Comparison of ENCODE assay signal across 26 mouse cellular contexts in the genomic region with DNA sequence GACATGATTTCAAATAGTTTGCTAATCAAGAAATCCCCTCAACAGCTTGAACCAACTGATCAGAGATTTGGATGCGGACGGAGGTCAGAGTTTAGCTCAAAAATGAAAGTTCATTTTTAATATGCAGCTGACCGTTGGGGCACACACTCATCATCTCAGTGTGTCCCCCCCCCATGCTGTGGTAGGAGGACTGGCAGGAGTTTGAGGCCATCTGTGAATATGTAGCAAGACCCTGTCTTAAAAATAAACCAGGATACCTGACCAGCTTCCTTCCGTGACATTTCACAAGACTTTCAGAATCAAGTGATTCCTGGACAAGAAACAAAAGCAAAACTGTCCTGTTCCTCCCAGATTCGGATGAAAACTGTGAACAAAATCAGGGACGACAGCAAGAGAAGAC.
"Had no signal": no experiment of that assay in that cellular context is flagged by ENCODE, and none has a peak within 500 bp of the region (broad histone marks: within the 10 kb centered on the region; RNA-seq: fewer than 3 reads in every experiment).

No protein-coding gene starts in this region.

- H3K36me3 ChIP-seq: heart, embryonic 13.5 days; heart, embryonic 15.5 days; hindbrain, embryonic 10.5 days; hindbrain, embryonic 12.5 days; intestine, embryonic 15.5 days; limb, embryonic 13.5 days; limb, embryonic 15.5 days; liver, embryonic 12.5 days had no signal

- H3K27me3 ChIP-seq: heart, embryonic 13.5 days; heart, embryonic 15.5 days; hindbrain, embryonic 12.5 days; intestine, embryonic 15.5 days; limb, embryonic 13.5 days; limb, embryonic 15.5 days had no signal

- DNase-seq: gastrocnemius, adult 2 months; gastrocnemius, postnatal 10 days; gastrocnemius, postnatal 25 days; heart, adult 2 months; heart, postnatal 4 days; kidney, adult 18-20 months; kidney, adult 8-10 months; kidney, postnatal 10 days; kidney, postnatal 25 days; layer of hippocampus, adult 9-11 months; layer of hippocampus, postnatal 36 days; left cerebral cortex, postnatal 4 days had no signal

- H3K4me3 ChIP-seq: gastrocnemius, adult 2 months; heart, adult 2 months; heart, embryonic 13.5 days; heart, embryonic 15.5 days; hindbrain, embryonic 10.5 days; hindbrain, embryonic 12.5 days; intestine, embryonic 15.5 days; limb, embryonic 13.5 days; limb, embryonic 15.5 days; liver, embryonic 12.5 days had no signal

- H3K9me3 ChIP-seq: heart, embryonic 13.5 days; heart, embryonic 15.5 days; hindbrain, embryonic 12.5 days; intestine, embryonic 15.5 days; limb, embryonic 13.5 days; limb, embryonic 15.5 days; liver, embryonic 12.5 days had no signal

- ATAC-seq: hindbrain, embryonic 16.5 days; inflammation-experienced regulatory T-cells, adult 6 months; intestine, embryonic 15.5 days; intestine, postnatal 0 days; liver, embryonic 12.5 days had no signal

- H3K4me2 ChIP-seq: heart, embryonic 11.5 days; heart, embryonic 13.5 days; heart, embryonic 15.5 days; hindbrain, embryonic 12.5 days; hindbrain, embryonic 14.5 days; intestine, embryonic 15.5 days; limb, embryonic 13.5 days; limb, embryonic 15.5 days; liver, embryonic 12.5 days had no signal

- H3K4me1 ChIP-seq: intestine, embryonic 15.5 days; liver, embryonic 12.5 days had no signal

- H3K9ac ChIP-seq: heart, embryonic 13.5 days; heart, embryonic 15.5 days; hindbrain, embryonic 12.5 days; hindbrain, embryonic 14.5 days; intestine, embryonic 15.5 days; limb, embryonic 13.5 days; limb, embryonic 15.5 days; liver, embryonic 12.5 days; liver, embryonic 14.5 days had no signal

- H3K27ac ChIP-seq: gastrocnemius, adult 2 months; heart, adult 2 months; heart, embryonic 13.5 days; heart, embryonic 15.5 days; hindbrain, embryonic 10.5 days; hindbrain, embryonic 12.5 days; hindbrain, embryonic 14.5 days; intestine, embryonic 15.5 days; limb, embryonic 13.5 days; limb, embryonic 15.5 days; liver, embryonic 12.5 days; liver, embryonic 14.5 days had no signal
